Mouse (Mus musculus): ENCODE measurements around the gene Dkk2.

DNA sequence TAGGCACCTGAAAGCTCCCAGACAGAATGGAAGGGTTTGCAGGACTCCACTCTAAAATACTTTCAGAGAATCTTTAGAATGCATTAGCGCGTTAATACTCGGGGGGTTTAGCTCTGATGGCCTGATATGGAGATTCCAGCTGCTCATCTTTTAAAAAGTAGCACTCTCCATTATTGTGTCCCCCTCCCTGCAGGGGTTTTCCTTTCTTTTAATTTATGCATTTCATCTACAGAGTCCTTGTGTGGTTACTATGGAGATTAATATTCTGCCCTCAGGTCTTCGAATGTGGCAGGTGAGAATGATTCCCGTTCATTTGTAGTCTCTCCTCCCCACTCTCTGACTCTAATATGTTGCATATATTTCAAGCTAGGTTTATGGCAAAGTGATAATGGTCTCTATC, 117.6 kb downstream of the Dkk2 start:
- TF ChIP-seq CTCF (IDR thresholded peaks at IDR 0.05 in 2 of 3, conservative IDR thresholded peaks at IDR 0.05 in 1 of 3; ENCODE audit: control insufficient read depth in 1 of 3, insufficient read depth in 1 of 3, low read depth in 2 of 3, low read length in 3 of 3, poor library complexity in 1 of 3, severe bottlenecking in 1 of 3) = no peak
- no peak for TF ChIP-seq HCFC1 (IDR thresholded peaks at IDR 0.05; ENCODE audit: low read depth, low read length)
- no peak for TF ChIP-seq GATA1 (IDR thresholded peaks at IDR 0.05; ENCODE audit: low read depth, low read length)
- no peak for TF ChIP-seq JUND (IDR thresholded peaks at IDR 0.05; ENCODE audit: low read depth, low read length)
- no peak for TF ChIP-seq TAL1 (IDR thresholded peaks at IDR 0.05; ENCODE audit: low read length)
- TF ChIP-seq CHD2 (IDR thresholded peaks at IDR 0.05; ENCODE audit: low read length) = no peak
- no peak for TF ChIP-seq POLR2A (IDR thresholded peaks at IDR 0.05; ENCODE audit: control insufficient read depth in 1 of 2, insufficient read depth in 1 of 2, low read depth in 1 of 2, low read length in 2 of 2, poor library complexity in 1 of 2)
- no peak for TF ChIP-seq MEF2A (IDR thresholded peaks at IDR 0.05; ENCODE audit: extremely low read depth, insufficient replicate concordance, low read depth, low read length, poor library complexity, severe bottlenecking)
- no peak for TF ChIP-seq NELFE (IDR thresholded peaks at IDR 0.05; ENCODE audit: low read depth, low read length)
- no peak for TF ChIP-seq E2F4 (IDR thresholded peaks at IDR 0.05; ENCODE audit: borderline replicate concordance, low read depth, low read length)
- TF ChIP-seq EP300 (IDR thresholded peaks at IDR 0.05; ENCODE audit: low read depth in 1 of 2, low read length in 2 of 2) = no peak
- TF ChIP-seq UBTF (IDR thresholded peaks at IDR 0.05; ENCODE audit: borderline replicate concordance, insufficient read depth, low read depth, low read length) = no peak
- TF ChIP-seq ETS1 (IDR thresholded peaks at IDR 0.05; ENCODE audit: low read depth, low read length) = no peak
- TF ChIP-seq POLR2AphosphoS2 (IDR thresholded peaks at IDR 0.05; ENCODE audit: low read length) = no peak
